Mouse (Mus musculus) neural tube, embryonic 11.5 days (tissue): ENCODE measurements around the gene Mettl13. TPM values are rescaled to one million over a fixed set of nuclear protein-coding genes. Genes with fewer than 3 reads are reported as not detected.

ENCODE experiments used
- ATAC-seq: fragments of 200-750 bp; cut with Nextera tagmentation; 2 replicates; pipeline ENCODE4 v1.8.0; 2017; ENCODE audit warnings: moderate number of reproducible peaks, mild to moderate bottlenecking, moderate TSS enrichment, moderate library complexity; ENCODE audit not compliant: insufficient read depth, low FRiP score, low TSS enrichment
- DNase-seq: peaks from one replicate; pipeline ENCODE4 v3.0.0-alpha.2; 2015; ENCODE audit warnings: low spot score
- H3K27ac ChIP-seq: fragments of 300-500 bp; sonication (generic); 2 replicates; pipeline ENCODE4 v1.5.1; 2014; ENCODE audit warnings: low read depth, mild to moderate bottlenecking, low read length
- H3K27me3 ChIP-seq: fragments of 300-500 bp; sonication (generic); 2 replicates; pipeline ENCODE4 v1.6.1; 2014; ENCODE audit warnings: mild to moderate bottlenecking, low read length, mixed read lengths; ENCODE audit not compliant: control insufficient read depth, insufficient read depth
- H3K36me3 ChIP-seq: fragments of 300-500 bp; sonication (generic); 2 replicates; pipeline ENCODE4 v1.6.1; 2014; ENCODE audit warnings: mild to moderate bottlenecking, low read length, moderate library complexity, mixed read lengths; ENCODE audit not compliant: control insufficient read depth, insufficient read depth
- H3K4me1 ChIP-seq: fragments of 300-500 bp; sonication (generic); 2 replicates; pipeline ENCODE4 v1.6.1; 2014; ENCODE audit warnings: low read length, mixed read lengths; ENCODE audit not compliant: control insufficient read depth, insufficient read depth
- H3K4me2 ChIP-seq: fragments of 300-500 bp; sonication (generic); 2 replicates; pipeline ENCODE4 v1.6.1; 2014; ENCODE audit warnings: low read depth, mild to moderate bottlenecking, moderate library complexity
- H3K4me3 ChIP-seq: fragments of 300-500 bp; sonication (generic); 2 replicates; pipeline ENCODE4 v1.5.1; 2014; ENCODE audit warnings: low read depth, low read length
- H3K9ac ChIP-seq: fragments of 300-500 bp; sonication (generic); 2 replicates; pipeline ENCODE4 v1.6.1; 2014; ENCODE audit warnings: mild to moderate bottlenecking, low read length
- H3K9me3 ChIP-seq: fragments of 300-500 bp; sonication (generic); 2 replicates; pipeline ENCODE4 v1.6.1; 2016; ENCODE audit warnings: low read length; ENCODE audit not compliant: control insufficient read depth
- WGBS: fragments of 180-500 bp; shearing (Covaris S2); extraction: QIAGEN DNeasy Blood & Tissue Kit; methylation state at CpG from one replicate; pipeline ENCODE4 v1.1.7; 2014; 5-methylcytosine and 5-hydroxymethylcytosine counted together
- polyA plus RNA-seq: library from polyadenylated mRNA; unstranded; fragments of >200 nt; fragmentation: Nextera tagmentation; extraction: Ambion mirVana; gene quantifications from 2 replicates; pipeline ENCODE4 v1.2.1, GENCODE M21; 2014

Gene Mettl13
- polyA plus RNA-seq, 1 experiment from 2014 or later = 15.5 TPM

GRCm38 (mm10) chr1:162515116-162515515 lies 33.2 kb downstream of the Mettl13 start:
- ATAC-seq (no peak), DNase-seq (no peak)
- no peak overlapping the region for H3K4me2 ChIP-seq
- WGBS = 90% methylated on average over 1 of the region's 1 CpGs
- no peaks in the 10 kb centered on the region for H3K36me3 ChIP-seq
- H3K4me3 ChIP-seq = no peak overlapping the region
- no peaks in the 10 kb centered on the region for H3K9me3 ChIP-seq
- no peak overlapping the region for H3K9ac ChIP-seq
- H3K27me3 ChIP-seq = no peaks in the 10 kb centered on the region
- H3K27ac ChIP-seq = no peak overlapping the region
- H3K4me1 ChIP-seq = no peaks in the 10 kb centered on the region

GRCm38 (mm10) chr1:162510013-162510356 lies 38.4 kb downstream of the Mettl13 start:
- DNase-seq (no peak), ATAC-seq (no peak)
- Histone ChIP-seq H3K36me3 (no peaks in the 10 kb centered on the region), H3K9ac (no peak overlapping the region), H3K9me3 (no peaks in the 10 kb centered on the region), H3K27ac (no peak overlapping the region), H3K4me3 (no peak overlapping the region), H3K27me3 (no peaks in the 10 kb centered on the region), H3K4me2 (no peak overlapping the region), H3K4me1 (no peaks in the 10 kb centered on the region)
- 78% methylated on average over 2 of the region's 2 CpGs for WGBS

GRCm38 (mm10) chr1:162509329-162510012 lies 38.9 kb downstream of the Mettl13 start:
- Histone ChIP-seq H3K27ac (no peak overlapping the region), H3K9ac (no peak overlapping the region), H3K27me3 (no peaks in the 10 kb centered on the region), H3K36me3 (no peaks in the 10 kb centered on the region), H3K4me2 (no peak overlapping the region), H3K4me3 (no peak overlapping the region), H3K4me1 (no peaks in the 10 kb centered on the region), H3K9me3 (no peaks in the 10 kb centered on the region)
- 69% methylated on average over 12 of the region's 12 CpGs for WGBS
- no peak for ATAC-seq
- no peak for DNase-seq

GRCm38 (mm10) chr1:162508211-162509005 lies 39.9 kb downstream of the Mettl13 start:
- no peaks in the 10 kb centered on the region for H3K36me3 ChIP-seq
- no peaks in the 10 kb centered on the region for H3K9me3 ChIP-seq
- H3K27me3 ChIP-seq = no peaks in the 10 kb centered on the region
- no peak overlapping the region for H3K4me2 ChIP-seq
- 74% methylated on average over 4 of the region's 4 CpGs for WGBS
- no peak overlapping the region for H3K4me3 ChIP-seq
- DNase-seq = no peak
- no peaks in the 10 kb centered on the region for H3K4me1 ChIP-seq
- H3K9ac ChIP-seq = no peak overlapping the region
- H3K27ac ChIP-seq = no peak overlapping the region
- no peak for ATAC-seq

GRCm38 (mm10) chr1:162506516-162506915 lies 41.8 kb downstream of the Mettl13 start:
- no peaks in the 10 kb centered on the region for H3K4me1 ChIP-seq
- no peaks in the 10 kb centered on the region for H3K27me3 ChIP-seq
- no peak overlapping the region for H3K9ac ChIP-seq
- H3K36me3 ChIP-seq = no peaks in the 10 kb centered on the region
- 87% methylated on average over 4 of the region's 4 CpGs for WGBS
- no peak for ATAC-seq
- no peak overlapping the region for H3K4me2 ChIP-seq
- no peaks in the 10 kb centered on the region for H3K9me3 ChIP-seq
- no peak overlapping the region for H3K4me3 ChIP-seq
- H3K27ac ChIP-seq = no peak overlapping the region
- DNase-seq = no peak

GRCm38 (mm10) chr1:162505649-162506048 lies 42.7 kb downstream of the Mettl13 start:
- H3K4me1 ChIP-seq = no peaks in the 10 kb centered on the region
- H3K9me3 ChIP-seq = no peaks in the 10 kb centered on the region
- no peak for DNase-seq
- H3K27ac ChIP-seq = no peak overlapping the region
- no peak for ATAC-seq
- no peak overlapping the region for H3K9ac ChIP-seq
- no peak overlapping the region for H3K4me3 ChIP-seq
- no peaks in the 10 kb centered on the region for H3K36me3 ChIP-seq
- 87% methylated on average over 6 of the region's 6 CpGs for WGBS
- no peaks in the 10 kb centered on the region for H3K27me3 ChIP-seq
- no peak overlapping the region for H3K4me2 ChIP-seq

Other genes starting within 250 kb of the Mettl13 start
- gene Dnm3, start 70.5 kb downstream of the Mettl13 start, polyA plus RNA-seq = 12.9 and 15.2 TPM in 2 replicates
- gene Vamp4, start 22.0 kb upstream of the Mettl13 start, polyA plus RNA-seq = 60.8 and 63.1 TPM in 2 replicates
- not detected in 2 replicates for gene Myoc, start 90.6 kb upstream of the Mettl13 start, polyA plus RNA-seq
- not detected in 2 replicates for gene Myocos, start 109.7 kb upstream of the Mettl13 start, polyA plus RNA-seq
- gene Prrc2c, start 192.0 kb upstream of the Mettl13 start, polyA plus RNA-seq = 142 and 145 TPM in 2 replicates